Mouse (Mus musculus) right cerebral cortex, postnatal 4 days (tissue): ENCODE measurements around the gene Noxa1.

Source experiments
- DNase-seq: peaks from one replicate; pipeline ENCODE4 v3.0.0-alpha.2; 2022

Gene Noxa1

DNA sequence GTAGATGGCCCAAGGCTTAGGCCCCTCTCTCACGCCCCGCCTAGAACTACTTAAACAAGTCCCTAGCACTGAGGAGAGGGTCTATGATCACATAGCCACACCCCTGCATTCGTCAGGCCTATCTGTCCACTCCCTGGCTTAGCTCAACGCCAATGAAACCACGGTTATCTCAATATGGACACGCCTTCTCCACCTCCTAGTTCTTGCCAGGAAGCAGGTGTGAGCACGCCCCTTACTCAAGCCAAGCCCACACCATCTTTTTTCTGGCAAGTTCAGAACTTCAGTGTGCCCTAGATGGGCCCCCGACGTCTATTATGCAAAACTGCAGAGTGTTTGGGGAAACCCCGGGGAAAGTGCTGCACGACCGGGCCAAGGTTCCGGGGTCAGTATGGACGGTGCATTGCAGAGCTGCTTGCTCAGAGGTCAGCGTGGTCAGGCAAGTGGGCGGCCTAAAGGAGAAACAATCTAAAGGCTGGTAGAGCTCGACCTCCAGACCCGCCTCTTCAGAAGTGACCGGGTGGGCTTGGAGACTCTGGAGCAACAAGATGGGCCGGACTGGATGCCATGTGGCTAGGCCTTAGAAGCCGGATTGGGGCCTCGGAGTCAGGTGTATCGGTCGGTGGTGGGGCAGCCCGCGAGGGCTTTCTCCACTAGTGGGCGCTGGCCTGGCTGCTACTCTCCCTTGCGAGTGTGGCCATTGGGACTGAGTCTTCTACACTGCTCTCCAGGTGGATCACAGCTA is at the start of gene Noxa1:
Gene Noxa1 (minus strand): TSS at position 41 of the 742 bp plus-strand sequence.
- no peak for DNase-seq

DNA sequence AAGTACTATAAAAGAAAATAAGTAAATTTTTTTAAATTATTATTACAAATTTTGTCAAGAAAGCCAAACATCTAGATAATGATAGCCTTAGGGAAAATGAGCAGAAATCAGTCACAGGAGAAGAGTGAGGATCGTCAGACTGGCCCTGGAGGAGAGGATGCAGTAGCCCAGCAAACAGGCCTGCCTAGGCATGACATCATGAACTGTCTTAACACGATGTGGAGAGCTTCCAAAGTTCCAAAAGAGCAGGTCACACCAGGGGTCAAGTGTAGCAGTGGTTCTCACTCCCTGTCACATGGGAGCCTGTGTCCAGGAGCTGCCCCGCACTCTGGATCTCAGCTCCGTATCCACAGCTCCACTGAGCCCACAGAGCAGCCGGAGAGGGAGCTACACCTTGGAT is 47.0 kb upstream of the Noxa1 start:
- no peak for DNase-seq

DNA sequence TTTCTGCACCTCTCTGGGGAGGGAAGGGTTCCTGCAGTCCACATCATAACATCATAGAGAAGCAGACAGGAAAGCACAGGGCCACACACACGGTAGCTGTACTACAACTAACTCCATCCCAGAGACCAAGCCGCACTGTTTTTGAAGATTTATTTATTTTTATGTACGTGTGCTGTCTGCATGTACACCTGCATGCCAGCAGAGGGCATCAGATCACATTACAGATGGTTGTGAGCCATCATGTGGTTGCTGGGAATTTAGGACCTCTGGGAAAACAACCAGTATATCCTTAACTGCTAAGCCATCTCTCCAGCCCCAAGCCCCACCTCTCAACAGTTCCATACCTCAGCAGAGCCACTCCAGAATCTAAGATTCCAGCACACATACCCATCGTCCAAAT is 46.2 kb upstream of the Noxa1 start:
- no peak for DNase-seq

DNA sequence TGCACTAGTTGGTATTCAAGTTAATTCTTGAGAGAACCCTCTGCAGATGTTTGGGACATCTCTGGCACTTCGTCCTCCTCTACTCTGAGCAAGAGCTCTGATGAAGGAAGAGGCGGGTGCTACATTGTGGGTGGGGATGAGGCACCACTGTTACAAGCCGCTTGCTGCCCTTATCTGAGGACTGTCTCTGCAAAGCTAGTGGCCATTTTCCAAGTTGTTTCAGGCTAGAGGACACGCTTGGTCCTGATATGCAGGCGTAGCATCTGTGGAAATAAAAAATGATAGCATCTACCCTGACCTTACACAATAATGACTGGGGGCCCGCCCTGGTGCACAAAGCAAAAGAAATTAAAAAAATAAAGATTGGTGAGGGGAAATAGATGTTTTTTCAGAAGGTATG is 42.9 kb upstream of the Noxa1 start:
- no peak for DNase-seq

DNA sequence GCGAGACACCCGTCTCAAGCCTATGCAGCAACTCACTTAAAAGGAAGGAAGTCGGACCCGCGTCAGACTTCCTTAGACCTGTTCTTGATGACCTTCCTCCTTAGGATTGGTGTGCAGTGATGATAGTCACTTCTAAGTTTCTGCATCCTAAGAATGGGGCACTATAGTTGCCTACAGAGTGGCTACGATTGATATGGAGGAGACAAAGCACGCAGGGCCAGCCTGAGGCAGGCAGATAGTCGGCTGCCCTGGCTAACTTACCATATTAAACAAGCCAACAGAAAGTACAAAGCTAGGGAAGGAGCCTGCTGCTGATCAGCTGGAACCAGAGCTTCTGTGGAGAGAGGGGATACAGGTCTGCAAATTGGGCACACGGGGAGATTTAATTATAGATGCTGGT is 36.7 kb upstream of the Noxa1 start:
- no peak for DNase-seq

DNA sequence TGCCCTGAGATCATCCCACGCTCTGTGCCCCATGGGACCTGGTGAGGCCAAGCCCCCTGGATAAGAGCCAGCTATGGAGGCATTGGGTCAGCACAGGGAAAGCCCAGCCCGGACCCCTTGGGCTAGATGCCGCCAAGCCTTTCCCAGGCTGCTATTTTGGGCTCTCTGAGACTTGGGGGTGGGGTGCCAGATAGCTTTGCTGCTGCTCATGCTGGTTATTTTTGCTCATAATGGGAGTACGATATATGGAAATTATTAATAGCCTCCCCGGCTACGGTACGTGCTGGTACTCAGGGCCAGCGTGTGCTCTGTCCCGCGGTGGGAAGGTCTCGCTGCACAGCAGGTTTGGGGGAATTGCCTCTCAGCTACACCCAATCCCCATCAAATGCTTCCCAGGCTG is 33.1 kb upstream of the Noxa1 start:
- peak; percentile 19 for DNase-seq

DNA sequence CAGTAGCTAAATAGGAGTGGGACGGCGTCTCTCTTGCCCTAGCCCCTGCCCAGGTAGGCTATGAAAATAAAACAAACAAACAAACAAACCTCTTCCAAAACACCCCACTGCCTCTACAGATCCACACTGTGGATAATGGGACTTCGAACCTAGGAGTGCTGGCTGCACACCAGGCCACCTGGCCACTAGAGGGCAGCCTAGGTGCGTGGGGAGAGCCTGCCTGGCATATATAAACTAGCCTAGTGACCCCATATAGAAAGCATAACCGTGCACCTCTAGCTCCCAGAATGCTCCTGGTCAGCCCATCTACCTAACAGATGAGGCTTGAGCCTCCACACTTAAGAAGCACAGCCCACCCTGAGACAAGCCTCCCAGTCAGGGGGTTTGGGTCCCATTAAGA is 32.3 kb upstream of the Noxa1 start:
- peak; percentile 40 for DNase-seq

DNA sequence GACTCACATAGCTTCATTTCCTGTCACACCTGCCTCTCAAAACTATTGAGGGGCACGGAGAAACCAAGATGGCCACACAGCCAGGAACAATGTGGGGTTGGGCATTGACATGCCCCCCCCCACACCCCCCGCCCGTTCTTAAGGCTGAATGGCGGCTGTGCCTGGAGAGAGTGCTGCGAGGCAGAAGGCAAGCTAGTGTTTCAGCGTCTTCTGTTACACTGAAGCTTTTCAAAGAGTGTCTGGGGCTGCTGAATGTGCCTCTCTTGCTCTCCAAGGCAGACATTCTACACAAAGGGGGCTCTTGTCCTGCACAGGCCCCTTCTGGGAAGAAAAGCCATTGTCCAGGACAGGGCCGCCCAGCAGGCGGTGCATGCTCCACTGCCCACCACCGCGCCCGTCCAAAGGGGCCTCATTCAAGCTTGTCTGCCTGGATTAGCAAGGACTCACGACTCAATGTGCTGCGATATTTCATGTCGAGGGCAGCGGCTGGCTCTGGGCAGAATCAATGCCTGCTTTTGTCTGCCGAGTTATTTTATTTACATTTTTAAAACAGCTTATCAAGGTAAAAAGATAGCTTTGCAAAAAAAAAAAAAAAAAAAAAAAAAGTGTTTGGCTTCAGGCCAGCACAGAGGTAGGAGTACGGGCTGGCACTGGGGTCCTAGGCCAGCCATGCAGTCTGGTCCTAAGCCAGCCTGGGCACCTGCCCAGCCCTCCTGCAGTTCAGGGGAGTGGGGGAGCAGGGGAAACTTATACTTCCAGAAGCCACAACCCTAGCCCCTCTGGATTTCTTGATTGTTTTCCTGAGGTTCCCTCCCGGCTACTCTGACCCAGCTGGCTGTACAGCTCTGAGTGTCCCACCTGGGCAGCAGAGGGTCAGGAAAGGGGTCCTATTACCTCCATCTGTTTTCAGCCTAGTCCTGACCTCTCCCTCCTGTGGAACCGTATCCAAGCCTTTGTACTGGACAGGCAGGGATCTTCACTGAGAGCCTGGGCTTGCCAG is 31.4 kb upstream of the Noxa1 start:
- DNase-seq = peak; percentile 52

DNA sequence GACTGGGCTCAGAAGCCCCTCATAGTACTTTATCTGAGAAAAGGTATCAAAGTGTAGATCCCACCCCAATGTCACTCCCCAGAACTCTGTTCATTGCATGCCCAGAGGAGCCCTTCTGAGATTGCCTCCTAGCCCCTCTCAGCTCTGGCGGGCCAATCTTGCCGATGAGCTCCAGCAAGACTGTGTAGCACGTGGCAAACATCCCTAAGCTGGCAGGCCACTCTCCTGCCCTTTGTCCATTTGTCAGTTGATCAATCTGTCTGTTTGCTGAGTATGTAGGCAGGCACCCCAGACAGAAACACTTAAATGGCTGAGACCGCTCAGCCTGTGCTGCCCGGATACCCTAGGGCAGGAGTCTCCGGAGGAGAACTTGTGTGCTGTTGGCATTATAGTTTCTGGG is 30.2 kb upstream of the Noxa1 start:
- no peak for DNase-seq

DNA sequence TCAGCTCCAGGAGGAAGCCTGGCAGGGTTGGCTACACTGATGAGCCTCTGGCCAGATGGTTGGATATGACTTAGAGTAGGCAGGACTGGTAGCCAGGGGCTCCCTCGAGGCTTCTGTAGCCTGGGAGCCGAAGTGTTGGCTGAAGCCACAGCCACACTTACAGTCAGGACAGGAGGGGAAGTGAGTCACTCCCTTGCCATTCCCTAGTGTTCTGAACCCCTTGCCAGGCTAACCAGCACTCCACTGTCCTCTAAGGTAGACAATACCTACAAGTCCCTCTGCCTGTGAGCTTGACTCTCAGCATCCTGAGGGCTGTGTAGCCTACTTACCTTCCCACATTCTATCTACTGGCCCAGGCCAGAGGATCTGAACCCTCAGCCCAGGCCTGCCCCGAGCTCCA is 29.5 kb upstream of the Noxa1 start:
- no peak for DNase-seq

DNA sequence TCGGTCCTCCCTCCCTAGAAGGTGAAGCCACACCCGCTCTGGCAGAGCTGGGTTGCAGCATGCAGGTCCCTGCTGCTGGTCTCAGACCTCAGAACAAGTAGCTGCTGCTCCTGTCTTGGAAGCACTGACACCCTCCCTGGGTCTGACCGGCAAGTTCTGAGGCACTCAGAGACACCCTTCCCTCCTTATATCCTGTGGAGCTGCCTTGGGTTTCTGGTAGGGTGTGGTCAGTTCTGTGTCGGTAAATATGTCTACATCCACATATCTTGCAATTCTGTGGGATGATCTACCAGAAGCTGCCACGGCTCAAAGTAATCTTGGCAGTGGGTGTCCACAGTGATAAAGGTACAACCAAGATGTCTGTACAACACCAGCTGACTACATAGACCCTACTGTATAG is 28.6 kb upstream of the Noxa1 start:
- DNase-seq = no peak

DNA sequence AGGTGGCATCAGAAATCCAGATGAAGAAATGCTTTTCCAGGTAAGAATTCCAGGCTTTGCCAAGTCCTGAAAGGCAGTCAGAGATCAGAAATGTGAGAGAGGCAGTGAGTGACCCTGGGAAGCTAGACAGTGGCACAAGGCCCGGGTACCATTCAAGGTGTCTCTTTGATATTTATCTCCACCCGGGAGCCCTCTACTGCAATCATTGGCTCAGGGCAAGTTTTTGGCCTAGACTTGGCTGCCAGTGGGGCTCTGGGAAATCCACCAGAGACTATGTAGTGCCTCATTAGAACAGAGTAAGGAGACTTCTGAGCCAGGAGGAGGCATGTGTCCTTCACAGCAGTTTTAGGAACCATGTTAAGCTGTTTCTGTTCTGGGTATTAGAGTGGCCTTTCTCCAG is 27.7 kb upstream of the Noxa1 start:
- no peak for DNase-seq

DNA sequence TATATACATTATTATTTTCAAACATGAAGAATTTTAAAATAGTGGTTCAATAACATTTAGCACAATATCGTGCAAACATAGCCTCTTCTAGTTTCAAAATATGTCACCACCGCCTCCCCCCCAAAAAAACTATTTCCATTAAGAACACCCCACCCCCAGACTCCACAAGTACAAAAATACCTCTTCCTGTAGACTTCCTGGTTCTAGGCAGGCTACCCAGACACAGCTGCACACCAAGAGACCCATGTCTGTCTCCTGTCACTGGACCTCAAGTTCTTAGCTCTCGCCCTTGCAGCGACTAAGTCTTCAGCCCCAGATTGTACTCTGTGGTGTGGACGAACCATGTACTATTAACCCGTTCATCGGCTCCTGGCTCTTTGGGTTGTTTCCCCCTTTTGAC is 26.0 kb upstream of the Noxa1 start:
- DNase-seq = no peak

DNA sequence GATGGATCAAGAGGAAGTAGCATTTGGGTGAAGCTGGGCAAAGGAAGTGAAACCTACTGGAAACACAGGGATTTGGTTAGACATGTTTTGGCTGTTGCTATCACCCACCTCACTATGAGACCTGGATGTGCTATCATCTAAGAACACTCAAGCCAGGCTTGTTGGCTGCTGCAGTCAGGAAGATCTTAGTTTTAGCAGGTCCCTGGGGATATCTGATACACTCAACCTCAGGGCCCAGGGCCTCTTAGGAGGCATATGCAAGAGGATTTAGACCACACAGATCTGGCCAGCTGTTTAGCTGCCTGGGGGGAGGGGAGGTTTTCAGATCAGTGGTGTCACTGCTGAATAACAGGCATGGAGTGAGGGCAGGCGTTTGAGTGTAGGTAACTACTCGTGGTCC is 20.5 kb upstream of the Noxa1 start:
- DNase-seq = no peak

DNA sequence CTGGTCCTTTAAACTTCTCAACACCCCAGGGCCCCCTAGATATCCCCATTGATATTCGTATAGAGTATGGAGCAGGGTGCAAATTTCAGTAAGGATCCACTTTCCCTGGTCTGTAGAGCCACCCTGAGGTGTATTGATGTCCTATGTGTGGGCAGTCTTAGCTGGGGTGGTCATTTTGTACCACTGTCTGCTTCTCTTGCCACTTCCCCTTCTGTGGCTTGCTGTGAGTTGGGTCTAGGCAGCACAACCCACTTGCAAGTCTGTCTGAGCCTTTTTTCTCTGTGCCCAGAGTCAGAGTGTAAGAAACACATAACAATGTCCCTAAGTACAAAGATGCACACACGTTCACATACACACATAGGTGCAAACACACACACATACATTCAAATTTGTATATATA is 19.4 kb upstream of the Noxa1 start:
- no peak for DNase-seq

DNA sequence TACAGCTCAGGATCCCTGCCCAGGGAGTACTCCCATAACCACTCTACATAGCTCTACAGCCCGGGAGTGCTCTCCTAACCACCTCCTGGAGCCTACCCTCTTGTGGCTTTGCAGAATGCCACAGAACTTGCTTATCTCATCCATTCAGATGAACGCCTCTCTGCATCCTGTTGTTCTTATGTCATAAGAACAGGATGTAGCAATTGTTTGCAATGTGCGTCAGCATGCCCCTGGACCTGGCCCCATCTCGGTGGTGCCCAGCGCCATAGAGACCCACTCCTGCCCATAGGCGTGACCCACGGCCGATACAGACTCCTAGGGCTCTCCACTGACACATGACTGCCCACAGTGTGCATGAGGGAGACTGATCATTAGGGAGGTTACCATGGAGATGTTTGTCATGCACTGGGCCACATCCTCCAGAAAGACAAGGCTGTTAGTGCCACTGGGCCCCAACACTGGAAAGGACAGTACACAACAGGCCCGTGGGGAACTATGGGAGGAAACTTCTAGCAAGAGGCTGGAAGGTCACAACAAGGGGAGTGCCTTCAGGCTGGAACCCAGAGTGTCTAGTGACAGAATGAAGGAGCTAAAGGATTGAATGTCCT is 16.3 kb upstream of the Noxa1 start:
- DNase-seq = no peak

DNA sequence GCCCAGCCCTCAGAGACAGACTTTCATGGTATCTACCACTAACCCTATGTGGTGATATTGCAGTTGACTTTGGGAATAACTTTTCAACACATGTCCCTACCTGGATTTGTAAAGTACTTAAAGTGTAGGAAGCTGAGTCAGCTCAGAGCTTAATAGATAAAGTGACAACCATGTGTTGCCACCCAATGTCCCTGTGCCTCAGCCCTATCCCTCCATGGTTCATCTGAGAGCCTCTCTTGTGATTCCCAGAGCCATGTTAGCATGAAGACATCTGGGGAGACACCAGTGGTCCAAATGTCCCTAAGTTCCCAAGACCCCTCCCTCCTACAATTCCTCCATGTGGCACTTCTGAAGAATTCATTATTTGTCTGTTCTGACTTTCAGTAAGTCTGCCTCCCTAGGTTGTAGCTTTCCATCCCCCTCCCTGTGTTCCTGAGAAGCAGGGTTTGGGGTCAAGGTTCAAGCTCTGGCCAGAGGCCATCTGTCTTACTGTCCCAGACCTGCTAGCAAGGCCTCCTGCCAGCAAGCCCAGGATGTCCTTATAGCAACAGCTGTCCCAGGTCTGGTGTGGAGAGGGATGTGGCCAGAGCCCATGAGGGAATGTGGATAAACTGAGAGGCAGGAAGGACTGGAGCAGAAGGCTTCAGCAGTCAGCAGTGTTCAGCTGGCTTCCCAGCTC is 15.7 kb upstream of the Noxa1 start:
- no peak for DNase-seq

DNA sequence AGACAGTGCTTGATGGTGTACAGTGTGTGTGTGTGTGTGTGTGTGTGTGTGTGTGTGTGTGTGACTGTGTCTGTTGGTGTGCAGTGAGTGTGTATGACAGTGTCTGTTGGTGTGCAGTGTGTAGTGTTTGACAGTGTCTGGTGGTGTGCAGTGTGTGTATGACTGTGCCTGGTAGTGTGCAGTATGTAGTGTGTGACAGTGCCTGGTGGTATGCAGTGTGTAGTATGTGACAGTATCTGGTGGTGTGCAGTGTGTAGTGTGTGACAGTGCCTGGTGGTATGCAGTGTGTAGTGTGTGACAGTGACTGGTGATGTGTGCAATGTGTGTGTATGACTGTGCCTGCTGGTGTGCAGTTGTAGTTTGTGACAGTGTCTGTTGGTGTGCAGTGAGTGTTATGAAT is 14.5 kb upstream of the Noxa1 start:
- no peak for DNase-seq

DNA sequence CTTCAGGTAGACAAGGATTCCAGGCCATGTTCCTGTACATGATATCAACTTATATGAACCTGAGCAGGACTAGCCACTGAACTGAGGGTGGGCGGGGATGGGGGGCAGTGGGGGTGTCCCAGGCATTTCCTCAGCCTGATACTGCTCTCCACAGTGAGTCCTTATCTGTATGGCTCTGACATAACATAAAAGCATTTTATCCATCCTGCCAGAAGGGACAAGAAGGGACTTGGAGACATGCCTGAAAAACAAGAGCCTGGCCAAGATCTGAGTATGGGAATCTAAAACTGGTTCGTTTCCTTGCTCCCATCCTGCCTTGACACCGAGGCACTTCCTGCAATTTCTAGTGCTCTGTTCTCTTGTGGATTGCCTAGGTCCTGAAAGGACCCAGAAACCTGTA is 11.1 kb upstream of the Noxa1 start:
- no peak for DNase-seq

DNA sequence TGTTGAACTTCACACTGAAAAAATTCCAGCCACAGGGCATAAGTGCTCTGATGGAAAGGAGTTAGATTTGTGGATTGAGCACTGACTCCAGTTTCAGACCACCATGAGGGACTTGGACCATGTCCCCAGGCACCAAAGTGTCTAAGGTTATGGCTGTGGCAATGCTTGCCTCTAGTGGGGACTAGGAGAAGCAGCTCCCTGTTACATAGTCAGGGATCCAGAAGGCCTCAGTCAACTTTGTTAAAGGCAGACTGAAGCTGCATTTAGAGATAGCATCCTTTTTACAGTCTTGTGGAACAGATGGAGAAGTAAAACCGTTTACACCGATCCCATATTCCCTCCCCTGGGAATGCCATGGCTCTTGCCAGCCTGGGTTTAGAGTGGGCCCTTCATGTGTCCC is 9.2 kb upstream of the Noxa1 start:
- no peak for DNase-seq

DNA sequence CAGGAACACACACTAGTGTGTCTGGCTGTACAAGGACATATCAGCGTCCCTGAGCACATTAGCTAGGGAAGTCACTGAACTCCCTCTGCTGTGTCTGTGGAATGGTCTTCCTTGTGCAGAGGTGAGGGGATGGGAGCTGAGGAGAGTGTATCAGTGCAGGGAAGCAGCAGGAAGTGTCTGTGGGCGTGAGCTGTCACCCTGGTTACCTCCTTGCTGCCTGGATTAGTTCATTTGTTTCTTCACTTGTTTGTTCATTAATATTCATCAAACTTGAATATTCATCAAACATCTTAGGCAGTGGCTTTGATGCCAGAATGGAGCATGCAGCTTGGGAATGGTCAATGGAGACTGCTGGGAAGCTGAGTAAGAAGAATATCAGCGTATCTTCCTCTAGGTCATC is 4.8 kb upstream of the Noxa1 start:
- no peak for DNase-seq

DNA sequence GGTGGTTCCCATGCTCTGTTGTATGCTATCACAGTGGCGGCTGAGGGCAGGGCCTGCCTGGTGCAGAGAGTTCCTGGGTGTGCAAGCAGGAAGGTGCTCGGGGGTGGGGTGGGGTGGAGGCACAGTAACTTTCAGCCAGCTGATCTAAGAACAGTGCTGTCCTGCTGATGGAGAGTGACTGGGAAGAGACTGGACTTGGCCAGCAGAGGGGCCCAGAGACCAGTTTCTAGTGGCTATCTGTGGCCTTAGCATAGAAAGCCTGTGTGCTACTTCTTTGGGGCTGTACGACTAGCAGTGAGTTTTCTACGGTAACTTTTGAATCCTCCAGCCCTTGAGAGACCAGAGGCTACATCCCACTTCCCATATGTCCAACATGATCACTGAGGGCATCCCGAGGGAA is 4.0 kb upstream of the Noxa1 start:
- peak; percentile 32 for DNase-seq

DNA sequence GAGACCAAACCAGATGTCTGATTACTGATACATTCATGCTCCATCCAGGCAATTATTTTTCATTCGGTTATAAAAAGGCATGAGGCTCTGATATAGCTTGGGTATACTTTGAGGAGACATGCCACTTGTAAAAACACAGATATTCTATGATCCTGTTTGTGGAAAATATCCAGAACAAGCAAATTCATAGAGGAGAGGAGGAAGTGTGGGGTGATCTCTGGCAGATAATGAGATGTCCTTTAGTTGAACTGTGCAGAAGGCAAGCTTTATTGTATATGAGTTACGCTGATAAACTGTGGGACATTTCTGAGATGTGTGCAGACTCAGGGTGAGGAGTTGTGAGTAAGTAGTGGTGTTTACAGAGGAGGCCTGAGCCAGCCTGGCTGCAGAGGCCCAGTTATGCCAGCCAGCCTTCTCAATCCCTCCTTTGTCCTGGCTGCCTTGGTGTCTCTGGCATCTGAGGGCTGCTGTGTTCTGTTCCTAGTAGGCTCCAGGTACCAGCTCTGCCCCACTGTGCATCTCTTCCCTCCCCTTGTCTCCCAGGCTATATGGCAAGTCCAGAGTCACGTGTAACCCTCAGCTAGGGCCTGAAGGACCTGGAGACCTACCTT is 3.2 kb upstream of the Noxa1 start:
- DNase-seq = no peak
